Mouse (Mus musculus) gastrocnemius, postnatal 14 days (tissue): ENCODE data around the gene Clic4. TPM values are rescaled to one million over a fixed set of nuclear protein-coding genes. Genes with fewer than 3 reads are reported as not detected.
"Not testable (repeated sequence)": the region's sequence is repeated elsewhere in the genome, so short reads cannot be mapped to it uniquely, and the experiment has no call there.

Experiments used
- DNase-seq: peaks from one replicate; pipeline ENCODE4 v3.0.0; 2021; ENCODE audit warnings: mixed read lengths
- intact Hi-C: fragments of 180-260 bp; cut with DNase I; formaldehyde crosslinking; loops from one replicate; pipeline ENCODE4 v1.15.1; 2025; ENCODE audit warnings: low total_unique reads
- total RNA-seq, 2 experiments: library from RNA; stranded (reverse); gene quantifications; 2 replicates each; pipeline ENCODE4 v1.2.3; 2021

Gene Clic4
- total RNA-seq, 2 experiments from 2014 or later = 41.0 to 50.9 TPM

DNA sequence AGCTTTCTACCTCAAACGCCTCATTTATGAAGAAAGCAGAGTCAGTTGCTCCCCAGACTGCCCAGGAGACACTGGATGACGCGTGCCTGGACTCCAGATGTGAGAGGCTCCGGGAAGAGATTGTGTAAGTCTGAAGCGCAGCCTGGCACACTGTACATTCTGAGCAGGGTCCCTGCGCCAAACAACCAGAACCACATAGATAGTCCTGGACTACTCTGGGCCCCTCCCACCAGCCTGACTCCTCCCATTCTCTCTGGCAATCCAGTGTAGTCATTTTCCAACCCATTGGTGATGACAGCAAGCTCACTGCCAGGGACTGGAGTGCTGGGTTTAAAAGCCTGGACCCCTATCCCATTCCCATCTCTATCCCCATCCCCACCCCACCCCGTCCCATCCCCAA lies 24.5 kb upstream of the Clic4 start:
- intact Hi-C loops = no loop called here
- peak; percentile 25 for DNase-seq

DNA sequence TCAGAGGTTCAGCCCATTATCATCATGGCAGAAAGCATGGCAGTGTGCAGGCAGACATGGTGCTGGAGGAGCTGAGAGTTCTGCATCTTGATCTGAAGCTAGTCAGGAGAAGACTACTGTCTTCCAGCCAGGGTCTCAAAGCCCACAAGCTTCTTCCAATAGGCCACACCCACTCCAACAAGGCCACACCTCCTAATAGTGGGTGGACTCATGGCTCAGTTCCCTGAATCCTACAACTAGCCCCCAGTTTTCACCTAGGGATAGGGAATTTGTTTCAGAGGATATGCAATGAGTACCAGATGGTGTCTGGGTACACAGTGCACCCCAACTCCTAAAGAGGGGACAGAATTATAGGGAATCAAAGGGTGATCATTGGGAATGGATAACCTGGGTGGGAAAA lies 24.0 kb upstream of the Clic4 start:
- DNase-seq = no peak
- intact Hi-C loops = no loop called here

- DNase-seq = no peak
- intact Hi-C loops = no loop called here
These were observed 21.2 kb upstream of the Clic4 start for GRCm38 (mm10) chr4:135293813-135294212.

GRCm38 (mm10) chr4:135292477-135293089 lies 20.0 kb upstream of the Clic4 start:
- intact Hi-C loops = no loop called here
- peak; percentile 18 for DNase-seq

DNA sequence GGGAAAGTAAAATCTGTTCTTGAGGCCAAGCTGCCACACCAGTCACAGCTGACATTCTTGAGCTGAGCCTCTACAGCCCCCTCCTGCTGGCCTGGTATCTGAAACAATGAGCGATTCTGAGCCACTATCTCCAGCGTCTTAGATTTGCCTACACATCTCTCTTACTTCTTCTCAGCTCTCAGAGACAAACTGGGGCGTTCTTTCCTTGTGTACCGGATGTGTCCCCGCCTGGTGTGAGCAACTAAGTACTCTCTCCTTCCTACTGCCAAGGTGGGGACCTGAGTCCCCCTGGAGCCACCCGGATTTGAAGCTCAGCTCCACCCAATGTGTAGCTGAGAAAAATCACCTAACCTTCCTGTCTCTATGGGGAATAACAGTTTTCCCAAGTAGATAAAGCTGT lies 19.2 kb upstream of the Clic4 start:
- intact Hi-C loops = no loop called here
- DNase-seq = no peak

DNA sequence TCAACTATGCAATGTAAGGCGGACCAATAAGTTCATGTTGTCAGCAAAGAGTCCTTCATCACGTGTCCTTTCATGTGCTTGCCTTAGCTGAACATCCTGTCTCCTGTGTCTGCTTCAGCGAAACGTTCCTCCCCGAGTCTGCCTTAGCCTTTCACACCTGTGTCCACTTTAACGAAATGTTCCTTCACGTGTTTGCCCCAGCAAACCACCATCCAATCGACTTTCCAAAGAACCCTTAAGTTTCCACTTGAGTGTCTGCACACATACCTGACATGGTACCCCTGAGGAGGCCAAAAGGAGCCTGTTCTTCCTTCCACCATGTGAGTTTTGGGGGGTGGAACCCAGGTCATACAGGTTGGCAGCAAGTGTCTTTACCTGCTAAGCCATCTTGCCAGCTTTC lies 18.6 kb upstream of the Clic4 start:
- intact Hi-C loops = no loop called here
- no peak for DNase-seq

- intact Hi-C loops = no loop called here
- no peak for DNase-seq
These were observed 15.4 kb upstream of the Clic4 start for GRCm38 (mm10) chr4:135287975-135288374.

GRCm38 (mm10) chr4:135286833-135287395 lies 14.3 kb upstream of the Clic4 start:
- peak; percentile 32 for DNase-seq
- intact Hi-C loops = no loop called here

- intact Hi-C loops = no loop called here
- no peak for DNase-seq
These were observed 13.5 kb upstream of the Clic4 start for GRCm38 (mm10) chr4:135286033-135286622.

DNA sequence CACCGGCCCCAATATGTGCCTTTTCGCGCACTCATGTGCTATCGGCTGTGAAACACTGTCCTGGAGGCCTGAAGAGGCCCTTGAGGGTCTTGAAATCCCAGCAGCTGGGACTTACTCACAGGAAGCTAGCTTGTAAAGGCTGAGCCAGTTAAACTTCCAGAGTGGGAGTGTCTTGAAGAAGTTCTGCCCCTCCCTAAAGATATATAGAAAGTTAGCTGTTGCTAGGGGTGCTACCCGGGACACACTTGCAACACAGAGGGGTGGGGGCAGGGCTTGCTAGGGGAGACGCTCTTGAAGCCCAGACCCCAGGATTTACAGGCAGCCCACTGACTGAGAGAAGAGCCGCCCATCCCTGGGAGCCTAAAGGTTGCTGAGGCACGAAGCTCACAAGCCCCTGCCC lies 12.8 kb upstream of the Clic4 start:
- intact Hi-C loops = no loop called here
- no peak for DNase-seq

DNA sequence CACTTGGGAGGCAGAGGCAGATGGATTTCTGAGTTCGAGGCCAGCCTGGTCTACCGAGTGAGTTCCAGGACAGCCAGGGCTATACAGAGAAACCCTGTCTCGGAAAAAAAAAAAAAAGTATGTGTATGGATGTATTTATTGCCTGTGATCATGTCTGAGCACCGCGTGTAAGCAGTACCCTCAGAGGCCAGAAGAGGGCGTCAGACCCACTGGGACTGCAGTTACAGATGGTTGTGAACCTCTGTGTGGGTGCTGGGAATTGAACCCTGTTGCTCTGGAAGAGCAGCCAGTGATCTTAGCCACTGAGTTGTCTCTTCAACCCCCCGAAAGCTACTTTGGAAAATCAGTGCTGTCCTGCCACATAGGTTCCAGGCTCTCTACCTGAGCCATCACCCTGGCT lies 11.3 kb upstream of the Clic4 start:
- intact Hi-C loops = no loop called here

GRCm38 (mm10) chr4:135283417-135283816 lies 10.8 kb upstream of the Clic4 start:
- DNase-seq = no peak
- intact Hi-C loops = no loop called here

More for the DNA sequence above, 11.3 kb upstream of the Clic4 start:
- no peak for DNase-seq

DNA sequence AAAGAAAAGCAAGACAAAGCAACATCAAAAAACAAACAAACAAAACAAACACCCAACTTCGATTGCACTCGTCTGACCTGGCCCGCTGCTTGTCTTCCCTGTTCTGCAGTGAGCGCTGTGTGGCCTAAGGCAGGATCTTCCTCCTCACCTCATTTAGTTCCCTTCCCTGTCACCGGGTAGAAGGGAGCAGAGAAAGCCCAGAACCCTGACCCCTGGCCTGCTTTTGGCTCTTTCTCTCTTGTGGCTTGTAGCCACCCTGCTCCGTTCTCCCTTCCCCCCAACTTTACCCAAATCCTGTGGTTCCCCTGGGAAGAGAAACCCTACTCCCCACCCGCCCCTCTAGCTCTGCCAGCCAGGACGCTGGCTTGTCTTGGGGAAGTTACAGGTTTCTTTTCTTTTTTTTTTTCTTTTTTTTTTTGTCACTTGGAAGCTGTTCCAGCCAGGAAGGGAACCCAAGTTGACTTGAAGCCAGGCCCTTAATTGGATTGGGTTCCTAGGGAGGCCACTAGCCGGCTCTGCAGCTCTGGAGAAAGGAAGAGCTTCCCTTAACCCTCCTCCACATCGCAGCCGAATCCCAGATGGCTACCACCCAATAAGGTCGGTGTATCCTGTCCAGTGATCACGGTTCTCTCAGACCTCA lies 10.2 kb upstream of the Clic4 start:
- peak; percentile 32 for DNase-seq
- intact Hi-C loops = no loop called here

GRCm38 (mm10) chr4:135280016-135280415 lies 7.4 kb upstream of the Clic4 start:
- DNase-seq, intact Hi-C loops: not testable (repeated sequence)

- intact Hi-C loops = no loop called here
- no peak for DNase-seq
These were observed 4.2 kb upstream of the Clic4 start for GRCm38 (mm10) chr4:135276681-135277379.

GRCm38 (mm10) chr4:135274761-135275160 lies 2.1 kb upstream of the Clic4 start:
- intact Hi-C loops = loop anchor here (5.0 kb wide), 2 partner anchors 33 to 47 kb away; no protein-coding TSS in a partner anchor
- no peak for DNase-seq

DNA sequence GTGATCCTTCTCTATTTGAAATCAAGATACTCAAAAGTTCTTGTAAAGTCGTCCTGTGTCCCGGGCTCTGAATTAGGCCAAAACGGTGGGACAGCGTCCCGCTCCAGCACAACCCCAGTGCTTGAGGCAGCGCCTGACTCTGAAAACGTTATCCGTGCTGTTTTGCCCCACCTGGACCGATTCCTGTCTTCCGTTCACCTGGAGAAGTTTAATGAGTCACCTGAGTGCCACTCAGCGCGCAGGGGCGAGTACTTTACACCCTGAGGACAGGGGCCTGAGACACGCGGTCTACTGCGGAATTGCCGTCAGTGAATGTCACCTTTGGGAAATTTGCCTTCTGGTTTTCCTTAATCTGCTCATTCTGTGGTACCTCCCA lies 681 bp upstream of the Clic4 start:
- DNase-seq = no peak
- intact Hi-C loops = loop anchor here (5.0 kb wide), 2 partner anchors 34 to 46 kb away; no protein-coding TSS in a partner anchor

GRCm38 (mm10) chr4:135271881-135272616 lies 565 bp downstream of the Clic4 start:
- DNase-seq = peak; percentile 67
- intact Hi-C loops = loop anchor here (5.0 kb wide), 2 partner anchors 35 to 45 kb away; no protein-coding TSS in a partner anchor

DNA sequence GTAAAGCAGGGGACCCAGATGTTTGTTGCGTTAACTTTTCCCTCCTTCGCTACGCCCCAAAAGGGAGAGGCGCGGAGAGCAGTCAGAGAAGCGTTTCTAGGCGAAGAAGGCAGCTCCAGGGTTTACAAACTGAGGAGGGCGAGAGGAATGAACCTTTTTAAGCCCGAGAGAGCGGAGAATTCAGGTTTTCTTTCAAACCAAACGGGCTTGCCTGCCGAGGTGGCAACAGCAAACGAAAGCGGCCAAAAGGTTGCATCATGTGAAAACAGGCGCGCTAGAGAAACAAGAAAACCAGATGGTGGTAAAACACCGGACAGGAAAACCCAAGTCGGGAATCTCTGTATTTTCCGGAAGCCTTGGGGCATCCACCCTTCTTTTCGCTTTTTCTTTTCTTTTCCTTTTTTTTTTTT lies 1.2 kb downstream of the Clic4 start:
- peak; percentile 28 for DNase-seq
- intact Hi-C loops = loop anchor here (5.0 kb wide), 2 partner anchors 36 to 44 kb away; no protein-coding TSS in a partner anchor
